Mouse (Mus musculus) lung, embryonic 14.5 days (tissue): ENCODE results near the gene Mthfd2. TPM values are rescaled to one million over a fixed set of nuclear protein-coding genes. Genes with fewer than 3 reads are reported as not detected.

ENCODE experiments used
- ATAC-seq: fragments of 200-750 bp; cut with Nextera tagmentation; 2 replicates; pipeline ENCODE4 v1.8.0; 2017; ENCODE audit warnings: mild to moderate bottlenecking, moderate TSS enrichment, moderate library complexity; ENCODE audit not compliant: insufficient read depth
- DNase-seq: peaks from one replicate; pipeline ENCODE4 v3.0.0-alpha.2; 2015
- H3K27ac ChIP-seq: fragments of 300-500 bp; sonication (generic); 2 replicates; pipeline ENCODE4 v1.5.1; 2014; ENCODE audit warnings: low read depth, mild to moderate bottlenecking, moderate library complexity
- H3K27me3 ChIP-seq: fragments of 300-500 bp; sonication (generic); 2 replicates; pipeline ENCODE4 v1.6.1; 2014; ENCODE audit warnings: low read length, control low read depth; ENCODE audit not compliant: insufficient read depth
- H3K36me3 ChIP-seq: fragments of 300-500 bp; sonication (generic); 2 replicates; pipeline ENCODE4 v1.6.1; 2014; ENCODE audit warnings: control low read depth; ENCODE audit not compliant: insufficient read depth
- H3K4me1 ChIP-seq: fragments of 300-500 bp; sonication (generic); 2 replicates; pipeline ENCODE4 v1.6.1; 2014; ENCODE audit warnings: antibody characterized with exemption, control low read depth; ENCODE audit not compliant: insufficient read depth
- H3K4me2 ChIP-seq: fragments of 300-500 bp; sonication (generic); 2 replicates; pipeline ENCODE4 v1.6.1; 2014; ENCODE audit warnings: mild to moderate bottlenecking
- H3K4me3 ChIP-seq: fragments of 300-500 bp; sonication (generic); 2 replicates; pipeline ENCODE4 v1.5.1; 2014; ENCODE audit warnings: low read depth, low read length
- H3K9ac ChIP-seq: fragments of 300-500 bp; sonication (generic); 2 replicates; pipeline ENCODE4 v1.6.1; 2014
- H3K9me3 ChIP-seq: fragments of 300-500 bp; sonication (generic); 2 replicates; pipeline ENCODE4 v1.6.1; 2016; ENCODE audit warnings: low read depth, low read length, control low read depth
- CTCF ChIP-seq: IDR thresholded peaks from 2 replicates; pipeline ENCODE4 v1.5.1; 2016; ENCODE audit warnings: antibody characterized with exemption, low read depth
- WGBS: fragments of 180-500 bp; shearing (Covaris S2); extraction: QIAGEN DNeasy Blood & Tissue Kit; methylation state at CpG from one replicate; pipeline ENCODE4 v1.1.7; 2014; 5-methylcytosine and 5-hydroxymethylcytosine counted together
- polyA plus RNA-seq: library from polyadenylated mRNA; unstranded; fragments of >200 nt; fragmentation: Nextera tagmentation; extraction: Ambion mirVana; gene quantifications from 2 replicates; pipeline ENCODE4 v1.2.1, GENCODE M21; 2014

Mthfd2 gene
- polyA plus RNA-seq, 1 experiment from 2014 or later: 47.3 TPM

GRCm38 (mm10) chr6:83357436-83357835, 31.7 kb upstream of the Mthfd2 start:
- no peak for DNase-seq
- Histone ChIP-seq H3K9me3 (no peaks in the 10 kb centered on the region), H3K36me3 (peaks cover 75% of the 10 kb centered on the region)

GRCm38 (mm10) chr6:83356569-83357138, 30.9 kb upstream of the Mthfd2 start:
- TF ChIP-seq CTCF: peak; percentile 98
- 25% methylated on average over 7 of the region's 7 CpGs for WGBS
- H3K36me3 ChIP-seq: peaks cover 71% of the 10 kb centered on the region

More at GRCm38 (mm10) chr6:83357436-83357835, 31.7 kb upstream of the Mthfd2 start:
- no peak for TF ChIP-seq CTCF
- Histone ChIP-seq H3K9ac (no peak overlapping the region), H3K27me3 (no peaks in the 10 kb centered on the region), H3K27ac (no peak overlapping the region), H3K4me3 (no peak overlapping the region), H3K4me2 (no peak overlapping the region), H3K4me1 (no peaks in the 10 kb centered on the region)
- WGBS: 89% methylated on average over 10 of the region's 10 CpGs
- ATAC-seq: no peak

GRCm38 (mm10) chr6:83354856-83355781, 29.4 kb upstream of the Mthfd2 start:
- no peak for TF ChIP-seq CTCF
- no peak overlapping the region for H3K9ac ChIP-seq
- no peaks in the 10 kb centered on the region for H3K27me3 ChIP-seq
- H3K9me3 ChIP-seq: no peaks in the 10 kb centered on the region
- peaks cover 68% of the 10 kb centered on the region for H3K36me3 ChIP-seq
- no peaks in the 10 kb centered on the region for H3K4me1 ChIP-seq
- 84% methylated on average over 9 of the region's 9 CpGs for WGBS
- DNase-seq (no peak), ATAC-seq (no peak)
- H3K4me3 ChIP-seq: no peak overlapping the region
- H3K27ac ChIP-seq: no peak overlapping the region
- H3K4me2 ChIP-seq: no peak overlapping the region

More at GRCm38 (mm10) chr6:83356569-83357138, 30.9 kb upstream of the Mthfd2 start:
- peak; percentile 67; the same call in 1 of the 2 replicates for ATAC-seq
- H3K27ac ChIP-seq: no peak overlapping the region
- H3K9me3 ChIP-seq: no peaks in the 10 kb centered on the region
- H3K4me1 ChIP-seq: no peaks in the 10 kb centered on the region
- H3K9ac ChIP-seq: no peak overlapping the region
- no peak overlapping the region for H3K4me2 ChIP-seq
- peak; percentile 93 for DNase-seq
- H3K27me3 ChIP-seq: no peaks in the 10 kb centered on the region
- no peak overlapping the region for H3K4me3 ChIP-seq

GRCm38 (mm10) chr6:83352666-83353410, 27.1 kb upstream of the Mthfd2 start:
- ATAC-seq (no peak), DNase-seq (no peak)
- no peaks in the 10 kb centered on the region for H3K9me3 ChIP-seq

GRCm38 (mm10) chr6:83351490-83352160, 25.9 kb upstream of the Mthfd2 start:
- WGBS: 78% methylated on average over 7 of the region's 7 CpGs
- no peak for ATAC-seq
- no peak overlapping the region for H3K27ac ChIP-seq

More at GRCm38 (mm10) chr6:83352666-83353410, 27.1 kb upstream of the Mthfd2 start:
- Histone ChIP-seq H3K4me3 (no peak overlapping the region), H3K9ac (no peak overlapping the region), H3K27me3 (no peaks in the 10 kb centered on the region), H3K27ac (no peak overlapping the region), H3K36me3 (peaks cover 48% of the 10 kb centered on the region), H3K4me1 (no peaks in the 10 kb centered on the region), H3K4me2 (peak overlapping the region; percentile 35; the same call in 1 of the 2 replicates)
- WGBS: 92% methylated on average over 24 of the region's 24 CpGs
- no peak for TF ChIP-seq CTCF

GRCm38 (mm10) chr6:83350851-83351405, 25.2 kb upstream of the Mthfd2 start:
- no peak overlapping the region; the same call in 1 of the 2 replicates for H3K9ac ChIP-seq
- H3K9me3 ChIP-seq: no peaks in the 10 kb centered on the region
- DNase-seq (no peak), ATAC-seq (no peak)
- H3K27ac ChIP-seq: no peak overlapping the region
- H3K36me3 ChIP-seq: peaks cover 33% of the 10 kb centered on the region
- TF ChIP-seq CTCF: no peak
- 84% methylated on average over 16 of the region's 16 CpGs for WGBS
- H3K4me2 ChIP-seq: no peak overlapping the region
- H3K4me1 ChIP-seq: no peaks in the 10 kb centered on the region
- no peaks in the 10 kb centered on the region for H3K27me3 ChIP-seq
- no peak overlapping the region for H3K4me3 ChIP-seq

More at GRCm38 (mm10) chr6:83351490-83352160, 25.9 kb upstream of the Mthfd2 start:
- Histone ChIP-seq H3K4me2 (peak overlapping the region; percentile 20; the same call in 1 of the 2 replicates), H3K9me3 (no peaks in the 10 kb centered on the region), H3K36me3 (peaks cover 37% of the 10 kb centered on the region), H3K4me3 (no peak overlapping the region), H3K27me3 (no peaks in the 10 kb centered on the region), H3K9ac (no peak overlapping the region; the same call in 1 of the 2 replicates), H3K4me1 (no peaks in the 10 kb centered on the region)
- no peak for DNase-seq
- no peak for TF ChIP-seq CTCF
